Mouse (Mus musculus) heart, embryonic 15.5 days (tissue): ENCODE results near the gene Kdelr3. TPM values are rescaled to one million over a fixed set of nuclear protein-coding genes. Genes with fewer than 3 reads are reported as not detected.

Source experiments
- ATAC-seq: fragments of 200-750 bp; cut with Nextera tagmentation; replicated peaks from 2 replicates; pipeline ENCODE4 v1.8.0; 2017; ENCODE audit warnings: low read depth, moderate TSS enrichment; ENCODE audit not compliant: insufficient number of reproducible peaks, insufficient read depth, low FRiP score
- H3K27ac ChIP-seq: fragments of 300-500 bp; sonication (generic); 2 replicates; pipeline ENCODE4 v1.5.1; 2015; ENCODE audit warnings: mild to moderate bottlenecking, inconsistent platforms
- H3K27me3 ChIP-seq: fragments of 300-500 bp; sonication (generic); 2 replicates; pipeline ENCODE4 v1.6.1; 2015; ENCODE audit warnings: inconsistent platforms
- H3K36me3 ChIP-seq: fragments of 300-500 bp; sonication (generic); 2 replicates; pipeline ENCODE4 v1.6.1; 2015; ENCODE audit warnings: mild to moderate bottlenecking, inconsistent platforms
- H3K4me1 ChIP-seq: fragments of 300-500 bp; sonication (generic); replicated peaks from 2 replicates; pipeline ENCODE4 v1.6.1; 2015; ENCODE audit warnings: inconsistent platforms
- H3K4me2 ChIP-seq: fragments of 300-500 bp; sonication (generic); 2 replicates; pipeline ENCODE4 v1.6.1; 2015; ENCODE audit warnings: inconsistent platforms, mild to moderate bottlenecking, moderate library complexity
- H3K4me3 ChIP-seq: fragments of 300-500 bp; sonication (generic); 2 replicates; pipeline ENCODE4 v1.5.1; 2015; ENCODE audit warnings: mild to moderate bottlenecking, inconsistent platforms
- H3K9ac ChIP-seq: fragments of 300-500 bp; sonication (generic); 2 replicates; pipeline ENCODE4 v1.6.1; 2015; ENCODE audit warnings: mild to moderate bottlenecking, inconsistent platforms
- H3K9me3 ChIP-seq: fragments of 300-500 bp; sonication (generic); replicated peaks from 2 replicates; pipeline ENCODE4 v1.6.1; 2016; ENCODE audit warnings: inconsistent platforms
- WGBS: fragments of 180-500 bp; shearing (Covaris S2); methylation state at CpG from one replicate; pipeline ENCODE4 v1.1.7; 2015; ENCODE audit warnings: mixed read lengths; 5-methylcytosine and 5-hydroxymethylcytosine counted together
- polyA plus RNA-seq: library from polyadenylated mRNA; unstranded; fragments of >200 nt; fragmentation: Nextera tagmentation; extraction: Ambion mirVana; gene quantifications from 2 replicates; pipeline ENCODE4 v1.2.1, GENCODE M21; 2015

The Kdelr3 gene
- polyA plus RNA-seq, 1 experiment from 2014 or later, result 62.9 TPM

GRCm38 (mm10) chr15:79545496-79545895 lies 29.3 kb downstream of the Kdelr3 start:
- Histone ChIP-seq H3K9ac (peak overlapping the region; percentile 93), H3K4me1 (peaks cover 23% of the 10 kb centered on the region), H3K27me3 (no peaks in the 10 kb centered on the region), H3K36me3 (peaks cover 36% of the 10 kb centered on the region), H3K4me3 (peak overlapping the region; percentile 79), H3K9me3 (no peaks in the 10 kb centered on the region), H3K4me2 (peak overlapping the region; percentile 74), H3K27ac (peak overlapping the region; percentile 97)
- no peak for ATAC-seq
- 3% methylated on average over 3 of the region's 3 CpGs for WGBS

GRCm38 (mm10) chr15:79545921-79546399 lies 29.7 kb downstream of the Kdelr3 start:
- Histone ChIP-seq H3K9ac (peak overlapping the region; percentile 93), H3K4me3 (peak overlapping the region; percentile 79), H3K4me2 (peak overlapping the region; percentile 74), H3K36me3 (peaks cover 32% of the 10 kb centered on the region), H3K27ac (peak overlapping the region; percentile 97), H3K9me3 (no peaks in the 10 kb centered on the region), H3K27me3 (0 out of 2 replicates have a peak, but pooled peaks cover 2% of the 10 kb centered on the region), H3K4me1 (peaks cover 23% of the 10 kb centered on the region)
- WGBS, result under 1% methylated on average over 52 of the region's 52 CpGs
- ATAC-seq, result peak; percentile 73

- peak; percentile 97 for ATAC-seq
- peak within 1 kb of the TSS; percentile 97 for H3K27ac ChIP-seq
- WGBS, result 2% methylated on average over 84 of the region's 84 CpGs
- peaks cover 27% of the 10 kb centered on the region for H3K36me3 ChIP-seq
- H3K27me3 ChIP-seq, result 0 out of 2 replicates have a peak, but pooled peaks cover 5% of the 10 kb centered on the region
- H3K4me2 ChIP-seq, result peak within 1 kb of the TSS; percentile 74
- no peaks in the 10 kb centered on the region for H3K9me3 ChIP-seq
- H3K9ac ChIP-seq, result peak within 1 kb of the TSS; percentile 93
- peaks cover 23% of the 10 kb centered on the region for H3K4me1 ChIP-seq
- peak within 1 kb of the TSS; percentile 79 for H3K4me3 ChIP-seq
These were observed 30.4 kb downstream of the Kdelr3 start, which contains the start of gene Ddx17 for GRCm38 (mm10) chr15:79546410-79547288. Gene Ddx17 (minus strand): TSS chr15:79546741.

DNA sequence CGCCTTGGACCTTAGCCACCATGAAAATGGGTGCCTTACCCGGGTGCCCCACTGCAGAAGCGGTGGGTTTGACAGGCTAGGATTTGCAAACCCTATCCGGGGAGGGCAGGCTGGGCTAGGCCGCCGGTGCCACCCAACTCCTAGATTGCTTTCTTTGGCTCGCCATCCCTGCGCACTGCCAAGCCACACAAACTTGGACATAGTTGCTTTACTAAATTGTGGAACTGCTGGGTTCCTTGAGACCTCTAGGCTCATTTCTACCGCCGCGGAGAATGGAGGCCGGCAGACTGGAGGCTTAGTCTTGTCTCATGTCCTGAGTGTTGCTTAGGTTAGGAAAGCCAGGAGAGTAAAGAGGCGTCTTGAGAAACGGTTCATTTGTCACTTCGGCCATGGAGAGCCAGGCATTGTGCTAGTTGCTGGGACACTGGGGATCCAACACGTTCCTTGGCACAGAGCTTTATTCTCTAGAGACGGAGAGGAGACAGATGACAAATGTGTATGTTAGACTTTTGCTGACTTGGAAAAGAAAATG lies 31.1 kb downstream of the Kdelr3 start:
- Histone ChIP-seq H3K4me3 (peak overlapping the region; percentile 79), H3K4me2 (peak overlapping the region; percentile 74), H3K27ac (peak overlapping the region; percentile 97), H3K9me3 (no peaks in the 10 kb centered on the region), H3K27me3 (0 out of 2 replicates have a peak, but pooled peaks cover 5% of the 10 kb centered on the region), H3K4me1 (peaks cover 23% of the 10 kb centered on the region), H3K36me3 (peaks cover 20% of the 10 kb centered on the region), H3K9ac (peak overlapping the region; percentile 52; the same call in 1 of the 2 replicates)
- 74% methylated on average over 17 of the region's 17 CpGs for WGBS
- ATAC-seq, result 0 out of 2 replicates have a peak, but pooled peaks have one; percentile 3

GRCm38 (mm10) chr15:79548226-79548625 lies 32.0 kb downstream of the Kdelr3 start:
- no peaks in the 10 kb centered on the region for H3K9me3 ChIP-seq

GRCm38 (mm10) chr15:79552566-79552965 lies 36.4 kb downstream of the Kdelr3 start:
- Histone ChIP-seq H3K27me3 (0 out of 2 replicates have a peak, but pooled peaks cover 5% of the 10 kb centered on the region), H3K9ac (no peak overlapping the region), H3K36me3 (no peaks in the 10 kb centered on the region), H3K9me3 (no peaks in the 10 kb centered on the region), H3K4me3 (no peak overlapping the region), H3K4me1 (no peaks in the 10 kb centered on the region), H3K27ac (no peak overlapping the region), H3K4me2 (no peak overlapping the region)
- no peak for ATAC-seq
- WGBS, result 61% methylated on average over 5 of the region's 5 CpGs

More at GRCm38 (mm10) chr15:79548226-79548625, 32.0 kb downstream of the Kdelr3 start:
- Histone ChIP-seq H3K4me2 (no peak overlapping the region), H3K27me3 (0 out of 2 replicates have a peak, but pooled peaks cover 5% of the 10 kb centered on the region), H3K4me3 (no peak overlapping the region), H3K36me3 (peaks cover 11% of the 10 kb centered on the region), H3K27ac (no peak overlapping the region), H3K4me1 (peaks cover 21% of the 10 kb centered on the region), H3K9ac (no peak overlapping the region)
- 88% methylated on average over 2 of the region's 2 CpGs for WGBS
- no peak for ATAC-seq

- 66% methylated on average over 3 of the region's 3 CpGs for WGBS
- Histone ChIP-seq H3K27me3 (no peaks in the 10 kb centered on the region), H3K4me1 (no peaks in the 10 kb centered on the region), H3K4me2 (no peak overlapping the region), H3K9me3 (no peaks in the 10 kb centered on the region), H3K36me3 (no peaks in the 10 kb centered on the region), H3K9ac (no peak overlapping the region), H3K27ac (no peak overlapping the region), H3K4me3 (no peak overlapping the region)
- ATAC-seq, result no peak
These were observed 43.4 kb downstream of the Kdelr3 start for GRCm38 (mm10) chr15:79559649-79560048.

GRCm38 (mm10) chr15:79562417-79562816 lies 46.2 kb downstream of the Kdelr3 start:
- H3K27me3 ChIP-seq, result no peaks in the 10 kb centered on the region
- H3K4me1 ChIP-seq, result no peaks in the 10 kb centered on the region
- H3K4me2 ChIP-seq, result peak overlapping the region; percentile 15
- no peaks in the 10 kb centered on the region for H3K36me3 ChIP-seq
- peak overlapping the region; percentile 40 for H3K27ac ChIP-seq
- no peaks in the 10 kb centered on the region for H3K9me3 ChIP-seq
- WGBS, result 46% methylated on average over 9 of the region's 9 CpGs
- H3K4me3 ChIP-seq, result no peak overlapping the region
- ATAC-seq, result no peak
- H3K9ac ChIP-seq, result no peak overlapping the region

DNA sequence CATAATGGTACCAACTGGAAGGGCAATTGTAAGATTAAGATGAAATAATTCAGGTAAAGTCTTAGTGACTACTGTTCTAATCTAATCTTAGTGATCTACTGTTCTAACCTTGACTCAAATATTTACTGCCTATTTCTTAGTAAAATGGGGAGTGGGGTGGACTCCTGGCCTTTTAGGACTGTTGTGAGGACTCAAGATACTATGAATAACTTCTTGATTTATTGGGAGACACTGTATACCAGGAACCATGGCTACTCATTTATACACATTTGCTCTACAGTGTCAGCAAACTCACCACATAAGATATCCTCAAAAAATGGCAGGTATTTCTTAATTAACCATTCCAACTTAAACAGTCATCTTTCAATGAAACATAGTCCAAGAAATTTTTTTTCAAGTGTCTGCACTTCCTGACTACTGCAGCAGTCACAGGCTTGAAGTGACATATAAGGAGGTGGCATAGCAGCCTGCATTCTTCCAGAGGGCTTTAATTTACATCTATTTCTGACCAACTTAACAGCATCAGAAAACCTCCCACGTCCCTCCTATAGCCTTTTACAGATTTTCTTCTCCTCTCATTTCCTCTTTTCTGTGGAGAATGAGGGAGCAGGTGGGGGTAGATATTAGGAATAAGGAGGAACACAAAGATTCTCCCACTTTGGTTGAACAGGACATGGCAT lies 59.5 kb downstream of the Kdelr3 start:
- no peak overlapping the region for H3K4me2 ChIP-seq
- no peaks in the 10 kb centered on the region for H3K27me3 ChIP-seq
- WGBS, result 33% methylated on average over 1 of the region's 1 CpGs
- no peak for ATAC-seq
- H3K9me3 ChIP-seq, result no peaks in the 10 kb centered on the region
- H3K36me3 ChIP-seq, result no peaks in the 10 kb centered on the region
- no peak overlapping the region for H3K4me3 ChIP-seq
- H3K9ac ChIP-seq, result no peak overlapping the region
- H3K4me1 ChIP-seq, result no peaks in the 10 kb centered on the region
- no peak overlapping the region for H3K27ac ChIP-seq

GRCm38 (mm10) chr15:79576947-79577346 lies 60.7 kb downstream of the Kdelr3 start:
- no peak overlapping the region for H3K4me2 ChIP-seq
- no peak for ATAC-seq
- no peak overlapping the region for H3K4me3 ChIP-seq
- no peaks in the 10 kb centered on the region for H3K27me3 ChIP-seq
- H3K4me1 ChIP-seq, result no peaks in the 10 kb centered on the region
- H3K9me3 ChIP-seq, result no peaks in the 10 kb centered on the region
- H3K9ac ChIP-seq, result no peak overlapping the region
- WGBS, result 86% methylated on average over 2 of the region's 2 CpGs
- no peaks in the 10 kb centered on the region for H3K36me3 ChIP-seq
- H3K27ac ChIP-seq, result no peak overlapping the region
